Mouse (Mus musculus) heart, postnatal 10 days (tissue): Measurements from ENCODE around the gene Tbc1d14. TPM values are rescaled to one million over a fixed set of nuclear protein-coding genes. Genes with fewer than 3 reads are reported as not detected.

ENCODE experiments used
- DNase-seq, 2 experiments: peaks; one replicate each; pipeline ENCODE4 v3.0.0; 2021
- intact Hi-C: fragments of 180-260 bp; cut with DNase I; formaldehyde crosslinking; loops from one replicate; pipeline ENCODE4 v1.15.1; 2025
- total RNA-seq, 2 experiments: library from RNA; stranded (reverse); gene quantifications; 2 replicates each; pipeline ENCODE4 v1.2.3; 2021

Tbc1d14 gene
- total RNA-seq, 2 experiments from 2014 or later = 19.4 to 22.8 TPM

- intact Hi-C loops = no loop called here
- no peak for DNase-seq
Measured at GRCm38 (mm10) chr5:36558526-36558925, 34.5 kb downstream of the Tbc1d14 start.

GRCm38 (mm10) chr5:36557584-36558308 lies 35.3 kb downstream of the Tbc1d14 start:
- no peak for DNase-seq
- intact Hi-C loops = no loop called here

DNA sequence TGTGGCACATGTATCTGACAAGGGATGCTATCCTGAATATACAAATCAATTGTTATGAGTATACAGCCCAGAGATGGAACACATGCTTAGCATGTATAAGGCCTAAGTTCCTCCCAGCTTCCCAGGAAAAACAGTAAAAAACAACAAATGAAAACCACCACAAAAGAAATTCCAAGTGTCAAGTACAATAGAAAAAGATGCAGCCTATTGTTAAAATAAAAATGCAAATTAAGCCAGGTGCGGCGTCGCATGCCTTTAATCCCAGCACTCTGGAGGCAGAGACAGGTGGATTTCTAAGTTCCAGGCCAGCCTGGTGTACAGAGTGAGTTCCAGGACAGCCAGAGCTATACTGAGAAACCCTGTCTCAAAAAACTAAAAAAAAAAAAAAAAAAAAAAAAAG lies 36.2 kb downstream of the Tbc1d14 start:
- no peak for DNase-seq
- intact Hi-C loops = no loop called here

DNA sequence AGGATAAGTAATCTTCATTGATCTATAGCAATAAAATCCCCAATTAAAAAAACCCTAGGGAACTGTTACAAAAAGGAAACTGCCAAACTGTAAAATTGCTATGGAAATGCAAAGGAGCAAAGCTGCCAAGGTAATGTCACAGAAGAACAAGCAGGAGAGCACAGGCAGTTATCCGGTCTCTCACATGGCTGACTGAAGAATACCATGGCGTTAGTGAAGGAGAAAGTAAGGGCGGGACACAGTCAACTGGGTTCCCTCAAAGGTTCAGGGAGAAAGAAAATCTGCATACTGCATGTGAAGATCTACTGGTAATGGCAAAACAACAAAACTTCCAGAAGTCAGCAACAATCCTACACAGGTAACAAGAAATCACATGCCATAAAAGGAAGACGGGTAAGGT lies 36.8 kb downstream of the Tbc1d14 start:
- DNase-seq = no peak
- intact Hi-C loops = no loop called here

DNA sequence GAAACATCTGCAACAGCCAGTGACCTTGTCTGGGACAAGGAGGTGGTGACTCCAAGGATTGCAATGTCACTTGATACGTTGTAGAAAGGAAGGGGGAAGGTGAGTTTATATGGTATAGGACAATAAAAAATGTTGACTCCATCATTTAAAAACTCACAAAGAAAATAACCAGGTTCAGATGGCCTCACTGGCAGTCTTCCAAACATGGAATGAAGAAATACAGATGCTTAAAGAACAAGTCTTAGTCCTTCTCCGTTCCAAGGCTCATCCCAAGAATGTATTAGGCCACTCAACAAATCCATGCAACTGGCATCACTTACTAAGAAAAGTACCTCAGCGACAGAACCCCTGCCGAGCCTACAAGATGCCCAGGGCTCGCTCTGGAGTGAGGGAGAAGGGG lies 38.6 kb downstream of the Tbc1d14 start:
- intact Hi-C loops = no loop called here
- no peak for DNase-seq

GRCm38 (mm10) chr5:36553886-36554285 lies 39.2 kb downstream of the Tbc1d14 start:
- intact Hi-C loops = no loop called here
- no peak for DNase-seq

- intact Hi-C loops = no loop called here
Measured at GRCm38 (mm10) chr5:36553056-36553606, 39.9 kb downstream of the Tbc1d14 start.

GRCm38 (mm10) chr5:36552391-36552790 lies 40.7 kb downstream of the Tbc1d14 start:
- DNase-seq = no peak
- intact Hi-C loops = no loop called here

More at GRCm38 (mm10) chr5:36553056-36553606, 39.9 kb downstream of the Tbc1d14 start:
- DNase-seq = no peak

GRCm38 (mm10) chr5:36549243-36549642 lies 43.8 kb downstream of the Tbc1d14 start:
- no peak for DNase-seq
- intact Hi-C loops = no loop called here

- no peak for DNase-seq
- intact Hi-C loops = no loop called here
Measured at GRCm38 (mm10) chr5:36544765-36545164, 48.3 kb downstream of the Tbc1d14 start.

DNA sequence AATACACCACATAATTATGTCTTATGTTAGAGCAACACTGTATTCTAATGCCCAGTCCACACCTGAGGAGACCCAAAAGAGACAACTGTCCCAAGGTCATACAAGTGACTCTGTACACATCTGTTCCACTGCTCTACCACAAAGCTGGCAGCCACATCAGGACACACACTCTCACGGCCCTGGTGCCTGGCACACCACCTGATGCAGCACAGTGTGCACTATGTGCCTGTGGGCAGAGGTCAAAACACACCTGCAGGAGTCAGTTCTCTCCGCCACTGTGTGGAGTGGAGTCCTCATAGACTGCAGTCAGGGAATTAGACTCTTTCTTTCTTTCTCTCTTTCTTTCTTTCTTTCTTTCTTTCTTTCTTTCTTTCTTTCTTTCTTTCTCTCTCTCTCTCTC lies 52.1 kb downstream of the Tbc1d14 start:
- no peak for DNase-seq
- intact Hi-C loops = no loop called here

DNA sequence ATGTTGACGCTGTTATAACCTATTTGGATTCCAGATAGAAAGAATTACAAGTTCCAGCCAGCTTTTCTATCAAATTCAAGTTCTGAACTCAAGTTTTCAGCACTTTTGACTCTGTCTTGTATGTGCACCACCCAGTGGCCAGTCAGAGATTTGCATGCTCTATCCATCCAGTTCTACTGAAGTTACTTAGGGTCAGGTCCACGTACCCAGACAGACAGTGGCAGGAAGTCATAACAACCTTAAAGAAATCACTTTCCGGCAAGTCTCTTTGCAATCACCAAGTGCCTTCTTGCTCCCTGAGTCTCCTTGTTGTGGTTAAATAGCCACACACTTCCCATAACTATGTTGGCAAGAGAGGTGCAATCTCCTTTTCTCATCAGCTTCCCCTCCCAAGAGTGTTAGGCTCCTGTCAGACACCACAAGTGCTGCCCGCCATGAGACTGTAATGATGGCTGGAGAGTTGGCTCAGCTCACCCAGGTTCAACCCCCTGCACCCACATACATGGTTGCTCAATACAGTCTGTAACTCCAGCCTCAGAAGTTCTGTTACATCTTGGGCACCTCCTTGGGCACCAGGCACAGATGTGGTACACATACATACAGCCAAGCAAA lies 54.4 kb downstream of the Tbc1d14 start:
- DNase-seq = peak; percentile 72 to 80
- intact Hi-C loops = loop anchor here (2.0 kb wide), 1 partner anchor 76 kb away; no protein-coding TSS in a partner anchor

GRCm38 (mm10) chr5:36536424-36536823 lies 56.7 kb downstream of the Tbc1d14 start:
- intact Hi-C loops = no loop called here
- no peak for DNase-seq

- intact Hi-C loops = no loop called here
- DNase-seq = no peak
Measured at GRCm38 (mm10) chr5:36535438-36536176, 57.5 kb downstream of the Tbc1d14 start.

GRCm38 (mm10) chr5:36534455-36535030 lies 58.5 kb downstream of the Tbc1d14 start:
- intact Hi-C loops = no loop called here
- DNase-seq = no peak

- DNase-seq = peak; percentile 97
- intact Hi-C loops = loop anchor here (2.0 kb wide), 1 partner anchor 53 kb away; no protein-coding TSS in a partner anchor
Measured at GRCm38 (mm10) chr5:36530129-36530751, 62.8 kb downstream of the Tbc1d14 start.

DNA sequence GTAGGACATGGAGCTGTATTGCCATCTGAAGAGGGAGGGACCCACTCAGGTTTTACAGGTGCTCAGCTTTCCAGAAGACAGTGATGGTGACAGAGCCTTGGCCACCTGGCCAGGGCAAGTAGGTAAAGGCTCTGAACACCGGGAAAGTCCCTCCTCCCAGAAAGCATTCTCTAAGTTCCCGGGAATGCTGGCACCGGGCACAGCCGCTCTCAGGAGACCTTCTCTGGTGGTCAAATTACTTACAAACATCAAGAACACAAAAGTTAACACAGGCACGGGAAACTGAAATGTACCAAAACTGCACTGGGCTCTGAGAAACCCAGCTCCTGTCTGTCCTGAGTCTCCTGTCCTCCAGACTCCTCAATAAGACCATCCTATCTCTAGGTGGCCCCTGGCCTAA lies 63.4 kb downstream of the Tbc1d14 start:
- intact Hi-C loops = loop anchor here (2.0 kb wide), 1 partner anchor 53 kb away; no protein-coding TSS in a partner anchor
- DNase-seq = no peak

GRCm38 (mm10) chr5:36526921-36527320 lies 66.2 kb downstream of the Tbc1d14 start:
- intact Hi-C loops = loop anchor here (2.0 kb wide), 1 partner anchor 216 kb away; no protein-coding TSS in a partner anchor
- DNase-seq = no peak

- intact Hi-C loops = loop anchor here (2.0 kb wide), 1 partner anchor 217 kb away; no protein-coding TSS in a partner anchor
Measured at GRCm38 (mm10) chr5:36526274-36526673, 66.8 kb downstream of the Tbc1d14 start.

DNA sequence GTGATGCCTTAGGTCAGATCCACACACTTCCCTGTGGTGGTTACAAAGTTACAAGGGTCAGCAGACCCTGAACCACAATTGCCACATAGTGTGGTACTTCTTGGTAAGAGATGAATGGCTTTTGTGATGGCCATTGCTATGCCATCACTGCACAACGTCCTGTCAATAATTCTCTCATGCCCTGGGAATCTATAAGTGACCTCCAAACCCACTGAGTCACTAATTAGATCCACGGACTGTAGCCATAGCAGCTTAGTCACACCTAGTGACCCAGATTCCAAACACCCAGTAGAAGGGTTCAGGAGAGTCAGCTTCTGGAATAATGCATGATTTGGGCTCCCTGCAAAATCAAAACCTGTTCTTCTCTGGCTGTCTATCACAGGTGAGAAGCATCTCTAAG lies 67.9 kb downstream of the Tbc1d14 start:
- DNase-seq = no peak
- intact Hi-C loops = no loop called here

More at GRCm38 (mm10) chr5:36526274-36526673, 66.8 kb downstream of the Tbc1d14 start:
- DNase-seq = peak; percentile 36 to 37
